Mouse (Mus musculus) limb, embryonic 12.5 days (tissue): ENCODE data around the gene Bod1. TPM values are rescaled to one million over a fixed set of nuclear protein-coding genes. Genes with fewer than 3 reads are reported as not detected.

ENCODE experiments used
- ATAC-seq: fragments of 200-750 bp; cut with Nextera tagmentation; 2 replicates; pipeline ENCODE4 v1.8.0; 2017; ENCODE audit warnings: low read depth, moderate TSS enrichment; ENCODE audit not compliant: insufficient number of reproducible peaks, insufficient read depth, low FRiP score, low TSS enrichment
- H3K27ac ChIP-seq: fragments of 300-500 bp; sonication (generic); 2 replicates; pipeline ENCODE4 v1.5.1; 2016; ENCODE audit warnings: mild to moderate bottlenecking, moderate library complexity
- H3K27me3 ChIP-seq: fragments of 300-500 bp; sonication (generic); 2 replicates; pipeline ENCODE4 v1.6.1; 2016; ENCODE audit warnings: mild to moderate bottlenecking, moderate library complexity
- H3K36me3 ChIP-seq: fragments of 300-500 bp; sonication (generic); 2 replicates; pipeline ENCODE4 v1.6.1; 2016; ENCODE audit warnings: mild to moderate bottlenecking, moderate library complexity
- H3K4me1 ChIP-seq: fragments of 300-500 bp; sonication (generic); replicated peaks from 2 replicates; pipeline ENCODE4 v1.6.1; 2016
- H3K4me2 ChIP-seq: fragments of 300-500 bp; sonication (generic); 2 replicates; pipeline ENCODE4 v1.6.1; 2016; ENCODE audit warnings: mild to moderate bottlenecking, moderate library complexity
- H3K4me3 ChIP-seq: fragments of 300-500 bp; sonication (generic); replicated peaks from 2 replicates; pipeline ENCODE4 v1.5.1; 2016; ENCODE audit warnings: mild to moderate bottlenecking
- H3K9ac ChIP-seq: fragments of 300-500 bp; sonication (generic); replicated peaks from 2 replicates; pipeline ENCODE4 v1.6.1; 2016; ENCODE audit warnings: mild to moderate bottlenecking, moderate library complexity
- H3K9me3 ChIP-seq: fragments of 300-500 bp; sonication (generic); 2 replicates; pipeline ENCODE4 v1.6.1; 2016; ENCODE audit warnings: mild to moderate bottlenecking, moderate library complexity
- WGBS: fragments of 180-500 bp; shearing (Covaris S2); methylation state at CpG from one replicate; pipeline ENCODE4 v1.1.7; 2016; 5-methylcytosine and 5-hydroxymethylcytosine counted together
- polyA plus RNA-seq: library from polyadenylated mRNA; unstranded; fragments of >200 nt; fragmentation: Nextera tagmentation; extraction: Ambion mirVana; gene quantifications from 2 replicates; pipeline ENCODE4 v1.2.1, GENCODE M21; 2016

Gene Bod1
- polyA plus RNA-seq, 1 experiment from 2014 or later: 122 TPM

DNA sequence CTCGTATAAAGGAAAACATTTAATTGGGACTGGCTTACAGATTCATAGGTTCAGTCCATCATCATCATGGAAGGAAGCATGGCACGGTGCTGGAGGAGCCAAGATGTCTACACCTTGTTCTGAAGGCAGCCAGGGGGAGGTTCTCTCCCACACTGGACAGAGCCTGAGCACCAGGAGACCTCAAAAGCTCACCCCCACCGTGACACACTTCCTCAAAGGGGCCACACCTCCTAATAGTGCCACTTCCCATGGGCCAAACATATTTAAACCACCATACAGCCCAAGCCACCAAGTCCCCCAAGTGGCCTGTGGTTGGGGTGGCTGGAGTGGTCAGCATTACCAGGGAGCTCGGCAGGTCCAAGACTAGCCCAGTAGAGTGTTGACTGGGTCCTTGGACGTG is 31.5 kb downstream of the Bod1 start:
- H3K4me1 ChIP-seq: 0 out of 2 replicates have a peak, but pooled peaks cover 3% of the 10 kb centered on the region
- no peak overlapping the region for H3K27ac ChIP-seq
- H3K4me3 ChIP-seq: no peak overlapping the region
- no peaks in the 10 kb centered on the region for H3K36me3 ChIP-seq
- H3K9ac ChIP-seq: no peak overlapping the region
- no peak overlapping the region for H3K4me2 ChIP-seq
- H3K27me3 ChIP-seq: no peaks in the 10 kb centered on the region
- H3K9me3 ChIP-seq: no peaks in the 10 kb centered on the region
- 73% methylated on average over 5 of the region's 5 CpGs for WGBS
- ATAC-seq: no peak

DNA sequence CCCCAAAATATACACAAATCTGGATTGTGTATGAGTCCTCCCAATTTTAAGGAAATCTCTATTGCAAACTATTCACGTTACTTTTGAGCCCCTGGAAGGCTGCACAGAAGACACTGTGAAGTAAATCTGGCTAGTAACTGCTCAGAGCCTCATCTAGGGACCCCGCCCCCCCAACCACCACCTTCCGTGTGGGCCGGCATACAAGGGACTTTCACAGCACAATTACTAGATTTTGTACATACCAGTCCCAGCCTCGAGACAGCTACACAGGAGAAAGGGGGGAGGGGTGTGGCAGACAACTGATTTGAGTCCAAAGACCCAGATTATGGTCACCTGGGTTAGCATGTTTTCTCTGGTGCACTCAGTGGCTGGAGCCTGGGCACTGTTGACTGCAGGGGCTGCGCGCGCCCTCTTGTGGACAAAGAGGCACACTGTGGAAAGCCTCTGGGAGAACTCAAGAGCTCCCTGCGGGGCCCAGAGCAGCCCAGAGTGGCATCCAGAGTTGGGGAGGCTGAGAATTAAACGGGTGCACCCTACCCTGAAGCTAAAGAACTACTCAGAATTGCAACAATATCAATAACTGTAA is 33.8 kb downstream of the Bod1 start:
- Histone ChIP-seq H3K36me3 (no peaks in the 10 kb centered on the region), H3K4me1 (peaks cover 14% of the 10 kb centered on the region), H3K9ac (no peak overlapping the region), H3K4me3 (no peak overlapping the region), H3K9me3 (no peaks in the 10 kb centered on the region), H3K27ac (no peak overlapping the region), H3K4me2 (no peak overlapping the region), H3K27me3 (no peaks in the 10 kb centered on the region)
- ATAC-seq: peak; percentile 69; the same call in 1 of the 2 replicates
- WGBS: 23% methylated on average over 10 of the region's 10 CpGs

DNA sequence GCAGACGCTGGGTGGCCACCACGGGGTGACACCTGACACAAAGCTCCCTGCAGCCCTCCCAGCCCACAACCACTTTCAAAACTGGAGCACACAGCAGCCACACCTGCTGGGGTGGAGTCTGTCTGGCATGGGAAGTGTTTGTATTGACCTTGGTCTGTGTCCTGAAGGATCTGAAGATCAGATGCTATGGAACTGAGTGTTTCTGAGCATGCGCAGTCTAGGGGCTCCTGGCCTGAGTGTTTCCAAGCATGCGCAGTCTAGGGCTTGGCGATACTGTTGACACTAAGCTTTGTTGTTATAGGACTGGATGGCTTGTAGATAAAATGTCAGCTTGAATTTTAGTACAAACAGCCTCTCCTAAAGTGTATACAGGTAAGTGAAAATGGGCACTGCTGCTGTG is 43.0 kb downstream of the Bod1 start:
- no peak overlapping the region for H3K4me2 ChIP-seq
- no peak overlapping the region for H3K4me3 ChIP-seq
- no peak for ATAC-seq
- H3K27ac ChIP-seq: no peak overlapping the region
- H3K9ac ChIP-seq: no peak overlapping the region
- H3K27me3 ChIP-seq: no peaks in the 10 kb centered on the region
- 91% methylated on average over 5 of the region's 5 CpGs for WGBS
- H3K9me3 ChIP-seq: no peaks in the 10 kb centered on the region
- no peaks in the 10 kb centered on the region for H3K4me1 ChIP-seq
- no peaks in the 10 kb centered on the region for H3K36me3 ChIP-seq

DNA sequence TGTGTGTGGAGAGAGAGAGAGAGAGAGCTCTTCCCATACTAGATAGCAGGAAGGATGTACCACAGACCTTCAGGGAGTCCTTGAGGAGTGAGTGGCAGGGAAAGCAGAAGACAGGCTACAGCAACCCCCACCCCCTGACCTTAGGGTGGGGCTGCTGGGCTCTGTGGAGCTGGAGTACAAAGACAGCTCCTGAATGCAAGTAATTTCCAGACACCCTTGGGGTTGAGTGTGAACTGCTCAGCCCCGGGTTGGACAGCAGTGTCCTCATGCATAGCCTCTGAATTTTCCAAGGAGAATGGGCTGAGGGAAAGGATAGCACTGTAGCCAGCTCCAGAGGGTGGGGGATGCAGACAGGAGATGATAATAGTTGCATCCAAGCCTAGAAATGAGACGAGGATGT is 50.9 kb downstream of the Bod1 start:
- Histone ChIP-seq H3K4me2 (no peak overlapping the region), H3K36me3 (no peaks in the 10 kb centered on the region), H3K9ac (no peak overlapping the region), H3K27me3 (peaks cover 4% of the 10 kb centered on the region; the same call in 1 of the 2 replicates), H3K4me1 (no peaks in the 10 kb centered on the region), H3K4me3 (no peak overlapping the region), H3K9me3 (no peaks in the 10 kb centered on the region), H3K27ac (no peak overlapping the region)
- no peak for ATAC-seq
- 69% methylated on average over 2 of the region's 2 CpGs for WGBS

DNA sequence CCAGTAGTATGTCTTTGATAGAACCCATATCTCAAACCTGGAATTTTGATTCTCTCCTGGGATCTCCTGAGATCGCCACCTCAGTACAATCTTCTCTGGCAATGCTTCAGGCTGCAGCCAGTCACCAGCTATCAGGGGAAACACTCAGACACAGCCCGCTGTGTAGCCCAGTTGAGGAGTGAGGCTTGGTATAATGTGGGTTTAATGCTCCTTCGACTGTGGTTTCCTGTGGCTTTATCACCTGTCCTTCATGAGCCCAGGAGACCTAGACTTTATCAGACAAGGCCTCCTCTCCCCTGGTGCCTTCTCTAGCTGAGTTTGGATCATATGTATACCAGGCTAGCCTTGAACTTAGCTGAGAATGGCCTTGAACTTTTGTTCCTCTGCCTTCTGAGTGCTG is 53.9 kb downstream of the Bod1 start:
- WGBS: 78% methylated on average over 3 of the region's 3 CpGs
- Histone ChIP-seq H3K4me3 (no peak overlapping the region), H3K27me3 (peaks cover 8% of the 10 kb centered on the region; the same call in 1 of the 2 replicates), H3K9ac (no peak overlapping the region), H3K36me3 (no peaks in the 10 kb centered on the region), H3K9me3 (no peaks in the 10 kb centered on the region), H3K27ac (no peak overlapping the region), H3K4me2 (no peak overlapping the region), H3K4me1 (no peaks in the 10 kb centered on the region)
- no peak for ATAC-seq

DNA sequence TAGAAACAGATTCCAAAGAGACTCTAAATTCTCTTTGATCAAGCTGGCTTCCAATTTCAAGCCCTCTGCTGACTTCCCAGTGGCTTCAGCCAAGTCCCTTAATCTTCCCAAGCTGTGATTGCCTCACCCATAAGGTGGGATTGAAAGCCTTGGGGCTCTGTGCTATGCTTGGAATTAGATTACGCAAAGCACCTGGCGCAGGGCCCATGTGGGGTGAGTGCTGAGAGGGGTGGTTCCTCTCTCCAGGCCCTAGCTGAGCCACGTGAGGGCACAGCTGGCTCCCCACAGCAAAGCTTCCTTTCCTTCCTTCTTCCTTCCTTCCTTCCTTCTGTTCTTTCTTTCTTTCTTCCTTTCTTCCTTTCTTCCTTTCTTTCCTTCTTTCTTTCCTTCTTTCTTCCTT is 54.4 kb downstream of the Bod1 start:
- Histone ChIP-seq H3K9me3 (no peaks in the 10 kb centered on the region), H3K27ac (no peak overlapping the region), H3K27me3 (peaks cover 8% of the 10 kb centered on the region; the same call in 1 of the 2 replicates), H3K36me3 (no peaks in the 10 kb centered on the region), H3K4me1 (no peaks in the 10 kb centered on the region), H3K4me3 (no peak overlapping the region), H3K9ac (no peak overlapping the region), H3K4me2 (no peak overlapping the region)
- WGBS: 51% methylated on average over 3 of the region's 3 CpGs
- ATAC-seq: no peak

DNA sequence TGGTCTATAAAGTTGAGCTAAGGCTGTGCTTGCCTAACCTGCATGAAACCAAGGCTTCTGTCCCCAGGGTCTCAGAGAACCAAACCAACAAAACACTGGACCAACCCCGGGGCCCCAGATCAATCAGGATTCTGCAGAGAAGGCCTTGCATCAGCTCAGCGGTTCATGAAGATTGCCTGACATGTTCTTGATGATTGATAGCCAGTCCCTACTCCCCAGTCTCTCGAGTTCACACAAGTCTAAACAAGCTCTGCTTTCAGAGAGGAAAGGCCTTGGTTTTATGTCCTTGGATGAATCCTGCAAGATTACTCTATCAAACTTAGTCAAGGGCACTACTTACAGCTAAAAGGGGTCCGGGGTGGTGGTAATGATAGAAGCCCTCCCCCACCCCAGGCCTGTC is 55.0 kb downstream of the Bod1 start:
- Histone ChIP-seq H3K4me2 (no peak overlapping the region), H3K4me3 (no peak overlapping the region), H3K27ac (no peak overlapping the region), H3K27me3 (peaks cover 8% of the 10 kb centered on the region; the same call in 1 of the 2 replicates), H3K4me1 (no peaks in the 10 kb centered on the region), H3K9me3 (no peaks in the 10 kb centered on the region), H3K36me3 (no peaks in the 10 kb centered on the region), H3K9ac (no peak overlapping the region)
- WGBS: 64% methylated on average over 4 of the region's 4 CpGs
- ATAC-seq: no peak

Other genes with a start within 250 kb of the Bod1 start
- gene Cpeb4, start 200.3 kb upstream of the Bod1 start, polyA plus RNA-seq: 2.5 TPM in 2 replicates